In genomic region chr7:29213675-29214082, GRCm38 (mm10) we compare ENCODE assay signal across 8 mouse cellular contexts. TPM values are rescaled to one million over a fixed set of nuclear protein-coding genes. Genes with fewer than 3 reads are reported as not detected.
DNase-seq lines count a peak whose midpoint lies in the region; ATAC-seq and TF ChIP-seq lines count a peak whose summit lies in the region.

Gene Catsperg1 (minus strand): TSS chr7:29214035.

- H3K4me2 ChIP-seq in intestine, embryonic 14.5 days (ENCODE audit: low read length) = peak within 1 kb of the TSS; percentile 30
- no peak within 1 kb of the TSS for H3K4me2 ChIP-seq in intestine, postnatal 0 days (replicated peaks; ENCODE audit: low read depth)
- peak within 1 kb of the TSS; percentile 54 for H3K4me2 ChIP-seq in embryonic facial prominence, embryonic 13.5 days
- no peak within 1 kb of the TSS for H3K4me2 ChIP-seq in kidney, postnatal 0 days (ENCODE audit: low read length)
- H3K4me2 ChIP-seq in midbrain, postnatal 0 days (ENCODE audit: low read depth, low read length, poor library complexity, severe bottlenecking) = peak within 1 kb of the TSS; percentile 41

- H3K4me1 ChIP-seq in intestine, embryonic 14.5 days (replicated peaks; ENCODE audit: control insufficient read depth, insufficient read depth, low read length) = no peaks in the 10 kb centered on the region
- no peaks in the 10 kb centered on the region for H3K4me1 ChIP-seq in intestine, postnatal 0 days (replicated peaks; ENCODE audit: control insufficient read depth, insufficient read depth, low read length)
- H3K4me1 ChIP-seq in embryonic facial prominence, embryonic 13.5 days = peaks cover 16% of the 10 kb centered on the region; the same call in 1 of the 2 replicates
- no peaks in the 10 kb centered on the region for H3K4me1 ChIP-seq in kidney, postnatal 0 days (replicated peaks; ENCODE audit: insufficient read depth, low read length)
- no peaks in the 10 kb centered on the region for H3K4me1 ChIP-seq in midbrain, postnatal 0 days (ENCODE audit: insufficient read depth, low read length)

- TF ChIP-seq CTCF in intestine, postnatal 0 days (IDR thresholded peaks at IDR 0.05; ENCODE audit: low read depth) = no peak
- TF ChIP-seq CTCF in kidney, postnatal 0 days (IDR thresholded peaks at IDR 0.05; ENCODE audit: low read depth) = no peak
- no peak for TF ChIP-seq CTCF in midbrain, postnatal 0 days (IDR thresholded peaks at IDR 0.05)

- H3K27me3 ChIP-seq in intestine, embryonic 14.5 days (replicated peaks; ENCODE audit: control insufficient read depth, insufficient read depth, low read length) = no peaks in the 10 kb centered on the region; the same call in 1 of the 2 replicates
- H3K27me3 ChIP-seq in intestine, postnatal 0 days (replicated peaks; ENCODE audit: control insufficient read depth, insufficient read depth, low read length) = no peaks in the 10 kb centered on the region
- peaks cover 11% of the 10 kb centered on the region for H3K27me3 ChIP-seq in embryonic facial prominence, embryonic 13.5 days
- H3K27me3 ChIP-seq in kidney, postnatal 0 days (ENCODE audit: insufficient read depth, low read length) = no peaks in the 10 kb centered on the region
- H3K27me3 ChIP-seq in midbrain, postnatal 0 days (ENCODE audit: insufficient read depth, low read length) = no peaks in the 10 kb centered on the region

- intact Hi-C loops in heart, postnatal 14 days (cut with DNase I) = no loop called here

- no peak within 1 kb of the TSS for H3K9ac ChIP-seq in intestine, embryonic 14.5 days (ENCODE audit: low read length)
- no peak within 1 kb of the TSS for H3K9ac ChIP-seq in intestine, postnatal 0 days (ENCODE audit: low read depth, low read length)
- no peak within 1 kb of the TSS for H3K9ac ChIP-seq in embryonic facial prominence, embryonic 13.5 days
- no peak within 1 kb of the TSS for H3K9ac ChIP-seq in kidney, postnatal 0 days (ENCODE audit: low read depth, low read length)
- 0 out of 2 replicates have a peak within 1 kb of the TSS, but pooled peaks have one; percentile 19 for H3K9ac ChIP-seq in midbrain, postnatal 0 days (replicated peaks; ENCODE audit: low read length, poor library complexity, severe bottlenecking)

- H3K27ac ChIP-seq in intestine, embryonic 14.5 days (ENCODE audit: low read depth) = no peak within 1 kb of the TSS
- H3K27ac ChIP-seq in intestine, postnatal 0 days (ENCODE audit: low read depth, low read length) = no peak within 1 kb of the TSS
- no peak within 1 kb of the TSS for H3K27ac ChIP-seq in embryonic facial prominence, embryonic 13.5 days
- no peak within 1 kb of the TSS for H3K27ac ChIP-seq in kidney, postnatal 0 days
- H3K27ac ChIP-seq in midbrain, postnatal 0 days (ENCODE audit: low read depth, low read length) = peak within 1 kb of the TSS; percentile 65

- WGBS in intestine, embryonic 14.5 days = 4% methylated on average over 20 of the region's 20 CpGs
- WGBS in intestine, postnatal 0 days = 9% methylated on average over 20 of the region's 20 CpGs
- 3% methylated on average over 20 of the region's 20 CpGs for WGBS in embryonic facial prominence, embryonic 13.5 days
- WGBS in kidney, postnatal 0 days = 6% methylated on average over 20 of the region's 20 CpGs
- 2% methylated on average over 20 of the region's 20 CpGs for WGBS in midbrain, postnatal 0 days

- H3K4me3 ChIP-seq in intestine, embryonic 14.5 days (ENCODE audit: low read depth, low read length) = no peak within 1 kb of the TSS
- no peak within 1 kb of the TSS for H3K4me3 ChIP-seq in intestine, postnatal 0 days (ENCODE audit: low read depth, low read length)
- peak within 1 kb of the TSS; percentile 45 for H3K4me3 ChIP-seq in embryonic facial prominence, embryonic 13.5 days
- no peak within 1 kb of the TSS for H3K4me3 ChIP-seq in kidney, postnatal 0 days (replicated peaks; ENCODE audit: low read depth, low read length)
- peak within 1 kb of the TSS; percentile 18; the same call in 1 of the 2 replicates for H3K4me3 ChIP-seq in midbrain, postnatal 0 days (ENCODE audit: low read depth, low read length)

- 0 out of 2 replicates have a peak, but pooled peaks have one; percentile 37 for ATAC-seq in intestine, embryonic 14.5 days (replicated peaks; ENCODE audit: low FRiP score, low TSS enrichment, low read depth)
- no peak for ATAC-seq in intestine, postnatal 0 days
- peak; percentile 60; the same call in 1 of the 2 replicates for ATAC-seq in embryonic facial prominence, embryonic 13.5 days (ENCODE audit: insufficient number of reproducible peaks, insufficient read depth, low FRiP score, low TSS enrichment, low read depth)
- peak; percentile 59 for ATAC-seq in kidney, postnatal 0 days (replicated peaks; ENCODE audit: low FRiP score, low read depth)
- peak; percentile 89 for ATAC-seq in midbrain, postnatal 0 days (ENCODE audit: low FRiP score)
- no peak for ATAC-seq in monocyte, adult 5-6 weeks (replicated peaks; ENCODE audit: insufficient number of reproducible peaks, low FRiP score, low TSS enrichment, poor library complexity, severe bottlenecking)

- DNase-seq in intestine, embryonic 14.5 days (ENCODE audit: low spot score) = peak; percentile 68
- DNase-seq in kidney, postnatal 0 days (ENCODE audit: low spot score) = peak; percentile 73
- peak; percentile 79 for DNase-seq in midbrain, postnatal 0 days (ENCODE audit: low spot score)
- no peak for DNase-seq in spleen, adult 18-20 months
- DNase-seq in heart, postnatal 14 days = no peak

- H3K36me3 ChIP-seq in intestine, embryonic 14.5 days (ENCODE audit: control insufficient read depth, insufficient read depth, low read length) = no peaks in the 10 kb centered on the region
- no peaks in the 10 kb centered on the region for H3K36me3 ChIP-seq in intestine, postnatal 0 days (ENCODE audit: control insufficient read depth, insufficient read depth)
- no peaks in the 10 kb centered on the region; the same call in 1 of the 2 replicates for H3K36me3 ChIP-seq in embryonic facial prominence, embryonic 13.5 days
- H3K36me3 ChIP-seq in kidney, postnatal 0 days (ENCODE audit: insufficient read depth, low read length) = no peaks in the 10 kb centered on the region
- H3K36me3 ChIP-seq in midbrain, postnatal 0 days (ENCODE audit: insufficient read depth, low read length) = no peaks in the 10 kb centered on the region

- no peaks in the 10 kb centered on the region; the same call in 1 of the 2 replicates for H3K9me3 ChIP-seq in intestine, embryonic 14.5 days (ENCODE audit: control insufficient read depth, low read length)
- peaks cover 8% of the 10 kb centered on the region; the same call in 1 of the 2 replicates for H3K9me3 ChIP-seq in intestine, postnatal 0 days (ENCODE audit: control insufficient read depth)
- no peaks in the 10 kb centered on the region for H3K9me3 ChIP-seq in embryonic facial prominence, embryonic 13.5 days
- no peaks in the 10 kb centered on the region for H3K9me3 ChIP-seq in kidney, postnatal 0 days (replicated peaks; ENCODE audit: low read length)
- no peaks in the 10 kb centered on the region for H3K9me3 ChIP-seq in midbrain, postnatal 0 days (ENCODE audit: low read length)

RNA-seq across cellular contexts. Expression of gene Catsperg1, which starts in this region (rescaled TPM):
- 0.78 and 1.5 TPM in 2 replicates for polyA plus RNA-seq in intestine, embryonic 14.5 days (2014; fragmentation: Nextera tagmentation; extraction: Ambion mirVana)
- polyA plus RNA-seq in intestine, postnatal 0 days (2015; fragmentation: Nextera tagmentation; extraction: Ambion mirVana) = 0.21 and 0.22 TPM in 2 replicates
- polyA plus RNA-seq in embryonic facial prominence, embryonic 13.5 days (2015; fragmentation: Nextera tagmentation; extraction: Ambion mirVana) = 0.72 and 0.74 TPM in 2 replicates
- 0.51 and 0.53 TPM in 2 replicates for polyA plus RNA-seq in kidney, postnatal 0 days (2015; fragmentation: Nextera tagmentation; extraction: Ambion mirVana)
- total RNA-seq in midbrain, postnatal 0 days (2014; rRNA removed) = 3.2 and 4.3 TPM in 2 replicates
- polyA plus RNA-seq in midbrain, postnatal 0 days (2015; fragmentation: Nextera tagmentation; extraction: Ambion mirVana) = 2.9 and 3.7 TPM in 2 replicates
- 0.85 to 1.6 TPM in 2 of 3 replicates, not detected in the other for total RNA-seq in monocyte, adult 5-6 weeks (2017)
- under 1 TPM; 0.32 to 0.60 TPM for total RNA-seq in heart, postnatal 14 days (2021)

Comparison
In these comparisons a context has a peak if more than half of its experiments do, and no peak if none do; other contexts are left out.
1. ATAC-seq: peak in intestine, embryonic 14.5 days (single experiment) and midbrain, postnatal 0 days (single experiment); none in intestine, postnatal 0 days (single experiment) and monocyte, adult 5-6 weeks (single experiment).
2. H3K4me2 ChIP-seq: peak in intestine, embryonic 14.5 days (single experiment) and midbrain, postnatal 0 days (single experiment); none in intestine, postnatal 0 days (single experiment) and kidney, postnatal 0 days (single experiment).
3. Peak in ATAC-seq, H3K4me3 ChIP-seq and H3K4me2 ChIP-seq in embryonic facial prominence, embryonic 13.5 days; RNA of the gene not detected or under 1 TPM.
4. Peak in DNase-seq and ATAC-seq in kidney, postnatal 0 days; RNA of the gene not detected or under 1 TPM.
5. DNase-seq: peak in intestine, embryonic 14.5 days (single experiment) and midbrain, postnatal 0 days (single experiment); none in spleen, adult 18-20 months (0 of 2) and heart, postnatal 14 days (0 of 2).